13 mouse cellular contexts compared by ENCODE assay signal in the genomic region with DNA sequence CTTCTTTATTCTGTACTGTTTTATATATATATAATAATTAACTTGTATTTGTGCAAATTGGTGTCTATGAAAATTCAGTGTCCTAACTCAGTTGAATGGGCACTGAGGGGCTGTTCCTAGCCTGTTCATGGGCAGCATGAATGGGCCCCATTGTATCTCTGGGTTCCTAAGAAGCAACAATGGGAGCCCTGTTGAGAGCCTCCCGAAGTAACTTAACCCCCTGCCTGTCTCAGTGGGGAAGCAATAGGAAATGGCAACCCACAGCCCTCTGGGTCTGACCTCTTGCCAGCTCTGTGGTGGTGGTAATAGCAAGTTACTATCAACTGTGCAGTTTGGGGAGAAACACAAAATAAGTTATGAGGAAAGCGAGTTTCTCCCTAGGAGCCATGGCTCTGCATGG. TPM values are rescaled to one million over a fixed set of nuclear protein-coding genes. Genes with fewer than 3 reads are reported as not detected.
DNase-seq lines count a peak whose midpoint lies in the region; ATAC-seq lines count a peak whose summit lies in the region.
"Had no signal": no experiment of that assay in that cellular context is flagged by ENCODE, and none has a peak within 500 bp of the region (broad histone marks: within the 10 kb centered on the region; RNA-seq: fewer than 3 reads in every experiment).

No protein-coding gene starts in this region.

- peak; percentile 44; the same call in 1 of the 2 replicates for ATAC-seq in limb, embryonic 11.5 days (ENCODE audit: insufficient number of reproducible peaks, low FRiP score, low TSS enrichment, low read depth)
- peak; percentile 76 for ATAC-seq in forebrain, embryonic 11.5 days (replicated peaks; ENCODE audit: low FRiP score)
- ATAC-seq in neural tube, embryonic 15.5 days (ENCODE audit: low FRiP score), result peak; percentile 35; the same call in 1 of the 2 replicates

- H3K4me1 ChIP-seq in limb, embryonic 11.5 days (ENCODE audit: control insufficient read depth, insufficient read depth, low read length), result no peaks in the 10 kb centered on the region
- no peaks in the 10 kb centered on the region for H3K4me1 ChIP-seq in limb, embryonic 10.5 days
- peaks cover 7% of the 10 kb centered on the region for H3K4me1 ChIP-seq in forebrain, embryonic 11.5 days (replicated peaks; ENCODE audit: control insufficient read depth, insufficient read depth, low read length)
- no peaks in the 10 kb centered on the region for H3K4me1 ChIP-seq in neural tube, embryonic 15.5 days
- H3K4me1 ChIP-seq: stomach, embryonic 15.5 days had no signal

- 68% methylated on average over 2 of the region's 2 CpGs for WGBS in limb, embryonic 11.5 days
- WGBS in limb, embryonic 10.5 days, result 81% methylated on average over 2 of the region's 2 CpGs
- WGBS in forebrain, embryonic 11.5 days, result 3% methylated on average over 2 of the region's 2 CpGs
- 10% methylated on average over 2 of the region's 2 CpGs for WGBS in neural tube, embryonic 15.5 days

- no peak overlapping the region for H3K27ac ChIP-seq in limb, embryonic 11.5 days (replicated peaks; ENCODE audit: low read depth, low read length)
- H3K27ac ChIP-seq in limb, embryonic 10.5 days, result no peak overlapping the region; the same call in 1 of the 2 replicates
- H3K27ac ChIP-seq in forebrain, embryonic 11.5 days (ENCODE audit: low read depth, low read length), result peak overlapping the region; percentile 48; the same call in 1 of the 2 replicates
- H3K27ac ChIP-seq in neural tube, embryonic 15.5 days (replicated peaks), result peak overlapping the region; percentile 67; the same call in 1 of the 2 replicates
- H3K27ac ChIP-seq: stomach, embryonic 15.5 days had no signal

- no peak for DNase-seq in limb, embryonic 11.5 days (ENCODE audit: low spot score)
- no peak for DNase-seq in limb, embryonic 10.5 days (ENCODE audit: low spot score)
- DNase-seq in forebrain, embryonic 11.5 days (ENCODE audit: low spot score), result peak; percentile 60
- DNase-seq in layer of hippocampus, postnatal 10 days (ENCODE audit: low spot score in 2 of 2), result peak; percentile 34 to 42
- no peak for DNase-seq in kidney, adult 18-20 months
- DNase-seq in adrenal gland, postnatal 14 days, result no peak
- no peak for DNase-seq in kidney, postnatal 14 days
- DNase-seq: heart, postnatal 10 days had no signal

- H3K4me3 ChIP-seq in limb, embryonic 11.5 days (ENCODE audit: low read depth, low read length), result no peak overlapping the region
- H3K4me3 ChIP-seq in limb, embryonic 10.5 days, result no peak overlapping the region
- no peak overlapping the region for H3K4me3 ChIP-seq in forebrain, embryonic 11.5 days (ENCODE audit: low read depth, low read length)
- H3K4me3 ChIP-seq in neural tube, embryonic 15.5 days (replicated peaks), result no peak overlapping the region
- H3K4me3 ChIP-seq: stomach, embryonic 15.5 days had no signal

- H3K9me3 ChIP-seq in limb, embryonic 11.5 days (ENCODE audit: control insufficient read depth, low read length), result no peaks in the 10 kb centered on the region
- no peaks in the 10 kb centered on the region for H3K9me3 ChIP-seq in limb, embryonic 10.5 days (replicated peaks)
- H3K9me3 ChIP-seq in forebrain, embryonic 11.5 days (ENCODE audit: control insufficient read depth, low read length), result no peaks in the 10 kb centered on the region
- no peaks in the 10 kb centered on the region for H3K9me3 ChIP-seq in neural tube, embryonic 15.5 days (replicated peaks)
- H3K9me3 ChIP-seq: stomach, embryonic 15.5 days had no signal

- no peaks in the 10 kb centered on the region for H3K27me3 ChIP-seq in limb, embryonic 11.5 days (ENCODE audit: control insufficient read depth, insufficient read depth, low read length)
- H3K27me3 ChIP-seq in limb, embryonic 10.5 days (ENCODE audit: low read depth, poor library complexity, severe bottlenecking), result no peaks in the 10 kb centered on the region
- H3K27me3 ChIP-seq in forebrain, embryonic 11.5 days (ENCODE audit: control insufficient read depth, insufficient read depth, low read length), result no peaks in the 10 kb centered on the region
- H3K27me3 ChIP-seq in neural tube, embryonic 15.5 days (replicated peaks), result no peaks in the 10 kb centered on the region
- H3K27me3 ChIP-seq: stomach, embryonic 15.5 days had no signal

- H3K9ac ChIP-seq in limb, embryonic 11.5 days (ENCODE audit: low read length), result no peak overlapping the region
- no peak overlapping the region for H3K9ac ChIP-seq in forebrain, embryonic 11.5 days (ENCODE audit: low read length)
- H3K9ac ChIP-seq in neural tube, embryonic 15.5 days (replicated peaks), result no peak overlapping the region
- H3K9ac ChIP-seq: stomach, embryonic 15.5 days had no signal

- H3K4me2 ChIP-seq in limb, embryonic 11.5 days (ENCODE audit: low read depth, severe bottlenecking), result no peak overlapping the region
- H3K4me2 ChIP-seq in forebrain, embryonic 11.5 days (ENCODE audit: low read depth, low read length, severe bottlenecking), result no peak overlapping the region
- no peak overlapping the region for H3K4me2 ChIP-seq in neural tube, embryonic 15.5 days
- H3K4me2 ChIP-seq: stomach, embryonic 15.5 days had no signal

- H3K36me3 ChIP-seq in limb, embryonic 11.5 days (ENCODE audit: control insufficient read depth, insufficient read depth, low read length), result peaks cover 22% of the 10 kb centered on the region
- H3K36me3 ChIP-seq in limb, embryonic 10.5 days, result peaks cover 91% of the 10 kb centered on the region
- peaks cover under 1% of the 10 kb centered on the region for H3K36me3 ChIP-seq in forebrain, embryonic 11.5 days (ENCODE audit: control insufficient read depth, insufficient read depth, low read length)
- peaks cover 72% of the 10 kb centered on the region for H3K36me3 ChIP-seq in neural tube, embryonic 15.5 days

RNA-seq across cellular contexts. Expression of a gene that starts 11.6 kb away (rescaled TPM):
- polyA plus RNA-seq in limb, embryonic 11.5 days (2014; fragmentation: Nextera tagmentation; extraction: Ambion mirVana), result 61.5 and 64.6 TPM in 2 replicates
- polyA plus RNA-seq in limb, embryonic 10.5 days (2016; fragmentation: Nextera tagmentation; extraction: Ambion mirVana), result 55.1 and 55.4 TPM in 2 replicates
- 55.6 and 57.6 TPM in 2 replicates for polyA plus RNA-seq in forebrain, embryonic 11.5 days (2014; fragmentation: Nextera tagmentation; extraction: Ambion mirVana)
- 10 to 100 TPM; 35.7 to 36.4 TPM for total RNA-seq in layer of hippocampus, postnatal 10 days (2021)
- 37.9 and 40.0 TPM in 2 replicates for polyA plus RNA-seq in neural tube, embryonic 15.5 days (2015; fragmentation: Nextera tagmentation; extraction: Ambion mirVana)
- 32.5 and 35.6 TPM in 2 replicates for total RNA-seq in adrenal gland, postnatal 14 days (2021)

RNA-seq across cellular contexts. Expression of a gene that starts 11.6 kb away (rescaled TPM):
- 15.8 and 16.5 TPM in 2 replicates for polyA plus RNA-seq in limb, embryonic 11.5 days (2014; fragmentation: Nextera tagmentation; extraction: Ambion mirVana)
- 16.1 and 16.8 TPM in 2 replicates for polyA plus RNA-seq in limb, embryonic 10.5 days (2016; fragmentation: Nextera tagmentation; extraction: Ambion mirVana)
- polyA plus RNA-seq in forebrain, embryonic 11.5 days (2014; fragmentation: Nextera tagmentation; extraction: Ambion mirVana), result 17.3 and 19.5 TPM in 2 replicates
- 1 to 10 TPM; 6.5 to 7.6 TPM for total RNA-seq in layer of hippocampus, postnatal 10 days (2021)
- 5.8 and 9.0 TPM in 2 replicates for polyA plus RNA-seq in neural tube, embryonic 15.5 days (2015; fragmentation: Nextera tagmentation; extraction: Ambion mirVana)
- 16.1 and 17.9 TPM in 2 replicates for total RNA-seq in adrenal gland, postnatal 14 days (2021)

RNA-seq across cellular contexts. Expression of a gene that starts 19.4 kb away (rescaled TPM):
- 0.55 TPM in 1 of 2 replicates, not detected in the other for polyA plus RNA-seq in limb, embryonic 11.5 days (2014; fragmentation: Nextera tagmentation; extraction: Ambion mirVana)
- polyA plus RNA-seq in limb, embryonic 10.5 days (2016; fragmentation: Nextera tagmentation; extraction: Ambion mirVana), result 0.26 and 0.83 TPM in 2 replicates
- 0.99 TPM in 1 of 2 replicates, not detected in the other for polyA plus RNA-seq in forebrain, embryonic 11.5 days (2014; fragmentation: Nextera tagmentation; extraction: Ambion mirVana)
- not detected for total RNA-seq in layer of hippocampus, postnatal 10 days (2021)
- not detected in 2 replicates for polyA plus RNA-seq in neural tube, embryonic 15.5 days (2015; fragmentation: Nextera tagmentation; extraction: Ambion mirVana)
- total RNA-seq in adrenal gland, postnatal 14 days (2021), result not detected in 2 replicates
- total RNA-seq: heart, postnatal 10 days; layer of hippocampus, postnatal 36 days had no signal
- polyA plus RNA-seq: C2C12; frontal cortex, adult 2 months had no signal

RNA-seq across cellular contexts. Expression of a gene that starts 21.4 kb away (rescaled TPM):
- 74.7 and 84.6 TPM in 2 replicates for polyA plus RNA-seq in limb, embryonic 11.5 days (2014; fragmentation: Nextera tagmentation; extraction: Ambion mirVana)
- 67.1 and 78.4 TPM in 2 replicates for polyA plus RNA-seq in limb, embryonic 10.5 days (2016; fragmentation: Nextera tagmentation; extraction: Ambion mirVana)
- polyA plus RNA-seq in forebrain, embryonic 11.5 days (2014; fragmentation: Nextera tagmentation; extraction: Ambion mirVana), result 71.7 and 72.1 TPM in 2 replicates
- total RNA-seq in layer of hippocampus, postnatal 10 days (2021), result 10 to 100 TPM; 75.4 to 82.9 TPM
- 92.7 and 103 TPM in 2 replicates for polyA plus RNA-seq in neural tube, embryonic 15.5 days (2015; fragmentation: Nextera tagmentation; extraction: Ambion mirVana)
- total RNA-seq in adrenal gland, postnatal 14 days (2021), result 31.8 and 34.5 TPM in 2 replicates

RNA-seq across cellular contexts. Expression of a gene that starts 41.8 kb away (rescaled TPM):
- not detected in 2 replicates for polyA plus RNA-seq in limb, embryonic 11.5 days (2014; fragmentation: Nextera tagmentation; extraction: Ambion mirVana)
- polyA plus RNA-seq in limb, embryonic 10.5 days (2016; fragmentation: Nextera tagmentation; extraction: Ambion mirVana), result not detected in 2 replicates
- not detected in 2 replicates for polyA plus RNA-seq in forebrain, embryonic 11.5 days (2014; fragmentation: Nextera tagmentation; extraction: Ambion mirVana)
- total RNA-seq in layer of hippocampus, postnatal 10 days (2021), result not detected
- 1.1 TPM in 1 of 2 replicates, not detected in the other for polyA plus RNA-seq in neural tube, embryonic 15.5 days (2015; fragmentation: Nextera tagmentation; extraction: Ambion mirVana)
- 103 and 104 TPM in 2 replicates for total RNA-seq in adrenal gland, postnatal 14 days (2021)
- total RNA-seq: layer of hippocampus, postnatal 36 days had no signal
- polyA plus RNA-seq: C2C12 had no signal

Comparison
In these comparisons a context has a peak if more than half of its experiments do, and no peak if none do; other contexts are left out.
1. DNase-seq: peak in forebrain, embryonic 11.5 days (single experiment) and layer of hippocampus, postnatal 10 days (2 of 2); none in limb, embryonic 11.5 days (single experiment), limb, embryonic 10.5 days (single experiment), kidney, adult 18-20 months (single experiment), adrenal gland, postnatal 14 days (single experiment) and kidney, postnatal 14 days (single experiment).
2. H3K27ac ChIP-seq: peak in forebrain, embryonic 11.5 days (single experiment) and neural tube, embryonic 15.5 days (single experiment); none in limb, embryonic 11.5 days (single experiment) and limb, embryonic 10.5 days (single experiment).
3. Peak in every context shown above with its lines, with median percentiles within 50 percentile points of each other: ATAC-seq.